Mouse (Mus musculus): ENCODE data around the gene Ifna2.

The Ifna2 gene

GRCm38 (mm10) chr4:88683812-88684211, at the start of gene Ifna2:
Ifna2 (minus strand) TSS chr4:88683912.
- in situ Hi-C loops (cut with MboI, MseI) = loop anchor here in 1 of 2 experiments (25.0 kb wide), 2 partner anchors 578 to 853 kb away; no protein-coding TSS in a partner anchor

- in situ Hi-C loops (cut with MboI, MseI) = loop anchor here in 1 of 2 experiments (5.0 kb wide), 1 partner anchor 35 kb away; the partner anchor contains the start of gene Ifnab
These were observed 43.6 kb upstream of the Ifna2 start for GRCm38 (mm10) chr4:88727324-88727723.

GRCm38 (mm10) chr4:88726727-88727126, 43.0 kb upstream of the Ifna2 start:
- in situ Hi-C loops (cut with MboI, MseI) = loop anchor here in 1 of 2 experiments (5.0 kb wide), 1 partner anchor 34 kb away; the partner anchor contains the start of gene Ifnab

GRCm38 (mm10) chr4:88723497-88724090, 39.9 kb upstream of the Ifna2 start:
- in situ Hi-C loops (cut with MboI, MseI) = no loop called here

GRCm38 (mm10) chr4:88721791-88722721, 38.3 kb upstream of the Ifna2 start, which contains the start of the genes Gm26566 and Klhl9:
Gm26566 (plus strand) TSS chr4:88721805.
Klhl9 (minus strand) TSS chr4:88722465.
- in situ Hi-C loops (cut with MboI, MseI) = no loop called here

- in situ Hi-C loops (cut with MboI, MseI) = loop anchor here in 1 of 2 experiments (10.0 kb wide), 1 partner anchor 806 kb away; no protein-coding TSS in a partner anchor
These were observed 35.0 kb upstream of the Ifna2 start for GRCm38 (mm10) chr4:88718715-88719114.

- in situ Hi-C loops (cut with MboI, MseI) = loop anchor here in 1 of 2 experiments (10.0 kb wide), 1 partner anchor 810 kb away; no protein-coding TSS in a partner anchor
These were observed 31.3 kb upstream of the Ifna2 start for GRCm38 (mm10) chr4:88715059-88715458.

- in situ Hi-C loops (cut with MboI, MseI) = loop anchor here in 1 of 2 experiments (10.0 kb wide), 1 partner anchor 811 kb away; no protein-coding TSS in a partner anchor
These were observed 30.6 kb upstream of the Ifna2 start for GRCm38 (mm10) chr4:88714281-88714680.

- in situ Hi-C loops (cut with MboI, MseI) = no loop called here
These were observed 23.6 kb upstream of the Ifna2 start for GRCm38 (mm10) chr4:88707128-88707826.

- in situ Hi-C loops (cut with MboI, MseI) = no loop called here
These were observed 22.2 kb upstream of the Ifna2 start for GRCm38 (mm10) chr4:88705924-88706323.

- in situ Hi-C loops (cut with MboI, MseI) = loop anchor here (5.0 to 25.0 kb wide), 3 partner anchors 38 to 838 kb away; no protein-coding TSS in a partner anchor
These were observed 15.6 kb upstream of the Ifna2 start for GRCm38 (mm10) chr4:88699301-88699700.

- in situ Hi-C loops (cut with MboI, MseI) = loop anchor here (5.0 to 25.0 kb wide), 3 partner anchors 39 to 839 kb away; no protein-coding TSS in a partner anchor
These were observed 15.1 kb upstream of the Ifna2 start for GRCm38 (mm10) chr4:88698781-88699180.

GRCm38 (mm10) chr4:88697753-88698152, 14.0 kb upstream of the Ifna2 start:
- in situ Hi-C loops (cut with MboI, MseI) = loop anchor here (5.0 to 25.0 kb wide), 3 partner anchors 40 to 840 kb away; no protein-coding TSS in a partner anchor

- in situ Hi-C loops (cut with MboI, MseI) = loop anchor here (5.0 to 25.0 kb wide), 3 partner anchors 40 to 840 kb away; no protein-coding TSS in a partner anchor
These were observed 13.4 kb upstream of the Ifna2 start for GRCm38 (mm10) chr4:88697108-88697507.

- in situ Hi-C loops (cut with MboI, MseI) = loop anchor here (5.0 to 25.0 kb wide), 3 partner anchors 41 to 841 kb away; no protein-coding TSS in a partner anchor
These were observed 12.6 kb upstream of the Ifna2 start for GRCm38 (mm10) chr4:88696237-88696884.

GRCm38 (mm10) chr4:88693392-88693791, 9.7 kb upstream of the Ifna2 start:
- in situ Hi-C loops (cut with MboI, MseI) = loop anchor here in 1 of 2 experiments (5.0 to 25.0 kb wide), 3 partner anchors 34 to 844 kb away; no protein-coding TSS in a partner anchor

GRCm38 (mm10) chr4:88692537-88692936, 8.8 kb upstream of the Ifna2 start:
- in situ Hi-C loops (cut with MboI, MseI) = loop anchor here in 1 of 2 experiments (5.0 to 25.0 kb wide), 3 partner anchors 35 to 845 kb away; no protein-coding TSS in a partner anchor

- in situ Hi-C loops (cut with MboI, MseI) = loop anchor here in 1 of 2 experiments (5.0 to 25.0 kb wide), 3 partner anchors 36 to 846 kb away; no protein-coding TSS in a partner anchor
These were observed 7.5 kb upstream of the Ifna2 start, which contains the start of gene Ifnab for GRCm38 (mm10) chr4:88691259-88691658. Ifnab (minus strand) TSS chr4:88691359.

GRCm38 (mm10) chr4:88681353-88681752, 2.4 kb downstream of the Ifna2 start:
- in situ Hi-C loops (cut with MboI, MseI) = loop anchor here in 1 of 2 experiments (25.0 kb wide), 2 partner anchors 581 to 856 kb away; no protein-coding TSS in a partner anchor

- in situ Hi-C loops (cut with MboI, MseI) = loop anchor here in 1 of 2 experiments (25.0 kb wide), 2 partner anchors 582 to 857 kb away; no protein-coding TSS in a partner anchor
These were observed 3.4 kb downstream of the Ifna2 start for GRCm38 (mm10) chr4:88680362-88680761.

All from T-helper 17 cell (primary cell).